Mouse (Mus musculus): ENCODE data around the gene 2310011J03Rik.

DNA sequence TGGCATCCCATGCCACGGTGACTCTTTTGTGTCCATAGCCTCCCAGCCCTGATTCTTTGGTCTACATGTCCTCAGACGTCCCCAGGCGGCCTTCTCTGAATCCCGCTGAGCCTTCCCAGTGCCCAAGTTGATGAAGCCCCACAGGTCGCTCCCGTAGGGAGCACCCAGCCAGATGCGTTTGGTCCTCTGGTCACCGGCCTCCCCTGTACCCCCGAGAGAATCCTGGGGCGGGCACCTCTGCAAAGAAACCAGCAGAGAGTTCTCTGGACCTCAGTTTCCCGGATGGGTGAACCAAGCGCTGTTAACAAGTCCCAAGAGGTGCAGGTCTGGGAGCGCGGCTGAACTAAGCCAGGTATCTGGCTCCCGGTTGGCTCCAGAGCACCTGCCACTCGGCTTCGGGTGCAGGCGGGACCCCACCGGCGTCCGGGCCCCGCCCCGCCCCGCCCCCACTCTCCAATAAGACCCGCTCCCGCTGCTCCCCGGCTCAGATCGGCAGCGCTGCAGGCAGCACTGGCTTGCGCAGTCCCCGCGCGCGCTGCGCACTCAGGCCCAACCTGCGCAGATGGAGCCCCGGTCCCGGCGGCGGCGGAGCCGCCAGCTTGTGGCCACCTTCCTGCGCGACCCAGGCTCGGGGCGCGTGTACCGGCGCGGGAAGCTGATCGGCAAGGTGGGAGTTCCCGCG lies 35.8 kb upstream of the 2310011J03Rik start, which contains the start of gene Plk5:
- TF ChIP-seq CTCF (IDR thresholded peaks at IDR 0.05; ENCODE audit: insufficient read depth, low read length) (no peak), POLR2A (IDR thresholded peaks at IDR 0.05; ENCODE audit: borderline replicate concordance, extremely low read depth, low read depth, low read length) (no peak)

Measured in lung, adult 2 months (tissue).